ENCODE assay signal across 29 mouse cellular contexts in the genomic region with DNA sequence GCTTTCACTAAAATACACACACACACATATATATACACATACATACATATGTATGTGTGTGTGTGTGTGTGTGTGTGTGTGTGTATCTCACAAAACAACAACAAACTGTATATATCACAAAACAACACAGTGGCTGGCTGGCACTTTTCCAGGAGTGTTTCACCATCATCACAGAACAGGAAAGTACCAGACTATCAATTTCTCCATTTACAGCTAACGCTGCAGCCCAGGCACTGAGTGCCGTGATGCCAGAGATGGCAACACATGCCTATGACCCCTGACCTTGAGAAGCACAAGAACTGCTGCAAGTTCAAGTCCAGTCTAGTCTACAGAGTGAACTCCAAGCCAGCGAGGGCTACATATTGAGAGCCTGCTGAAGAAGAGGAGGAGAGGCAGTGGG. TPM values are rescaled to one million over a fixed set of nuclear protein-coding genes. Genes with fewer than 3 reads are reported as not detected.
DNase-seq lines count a peak whose midpoint lies in the region; ATAC-seq and TF ChIP-seq lines count a peak whose summit lies in the region.
"Had no signal": no experiment of that assay in that cellular context is flagged by ENCODE, and none has a peak within 500 bp of the region (broad histone marks: within the 10 kb centered on the region; RNA-seq: fewer than 3 reads in every experiment).

No protein-coding gene starts in this region.

- TF ChIP-seq POLR2A in lung, adult 2 months (IDR thresholded peaks at IDR 0.05; ENCODE audit: borderline replicate concordance, extremely low read depth, low read depth, low read length), result no peak
- no peak for TF ChIP-seq POLR2A in cerebellum, adult 2 months (IDR thresholded peaks at IDR 0.05; ENCODE audit: borderline replicate concordance, insufficient read depth, low read length)

- no peak for DNase-seq in forebrain, embryonic 10.5 days (ENCODE audit: extremely low spot score, low spot score)
- DNase-seq in forebrain, embryonic 14.5 days (ENCODE audit: low spot score), result no peak
- peak; percentile 43 for DNase-seq in lung, postnatal 14 days
- DNase-seq in lung, adult 2 months, result no peak
- DNase-seq in lung, postnatal 36 days, result peak; percentile 70
- no peak for DNase-seq in cerebellum, adult 2 months
- no peak for DNase-seq in T-cell, adult 2 months (ENCODE audit: low spot score)
- DNase-seq: adrenal gland, postnatal 25 days; cerebellum, adult 8-10 months; cerebellum, postnatal 36 days; gastrocnemius, adult 2 months; gastrocnemius, postnatal 36 days; heart, postnatal 10 days; kidney, postnatal 4 days; layer of hippocampus, adult 9-11 months; retina, postnatal 1 day; right cerebral cortex, postnatal 14 days had no signal

- H3K36me3 ChIP-seq in forebrain, embryonic 10.5 days (replicated peaks), result no peaks in the 10 kb centered on the region
- no peaks in the 10 kb centered on the region for H3K36me3 ChIP-seq in forebrain, embryonic 14.5 days (ENCODE audit: control insufficient read depth, insufficient read depth, low read length)
- no peaks in the 10 kb centered on the region for H3K36me3 ChIP-seq in kidney, embryonic 16.5 days (ENCODE audit: insufficient read depth, low read length)
- H3K36me3 ChIP-seq: forebrain, embryonic 15.5 days; heart, embryonic 13.5 days; limb, embryonic 10.5 days; limb, embryonic 15.5 days; lung, embryonic 15.5 days; midbrain, embryonic 13.5 days; neural tube, embryonic 15.5 days had no signal

- TF ChIP-seq CTCF in lung, adult 2 months (IDR thresholded peaks at IDR 0.05; ENCODE audit: insufficient read depth, low read length), result no peak
- TF ChIP-seq CTCF in cerebellum, adult 2 months (IDR thresholded peaks at IDR 0.05; ENCODE audit: borderline replicate concordance, insufficient read depth, low read depth, low read length), result no peak

- WGBS in forebrain, embryonic 10.5 days, result 86% methylated on average over 3 of the region's 3 CpGs
- WGBS in forebrain, embryonic 14.5 days, result 79% methylated on average over 3 of the region's 3 CpGs
- 62% methylated on average over 3 of the region's 3 CpGs for WGBS in lung, adult 2 months
- 93% methylated on average over 3 of the region's 3 CpGs for WGBS in cerebellum, adult 2 months
- 64% methylated on average over 3 of the region's 3 CpGs for WGBS in kidney, embryonic 16.5 days

- H3K9ac ChIP-seq in forebrain, embryonic 14.5 days (ENCODE audit: low read length), result no peak overlapping the region
- H3K9ac ChIP-seq in kidney, embryonic 16.5 days (replicated peaks; ENCODE audit: low read length), result no peak overlapping the region
- H3K9ac ChIP-seq: forebrain, embryonic 15.5 days; heart, embryonic 13.5 days; hindbrain, embryonic 14.5 days; limb, embryonic 15.5 days; liver, embryonic 14.5 days; lung, embryonic 15.5 days; midbrain, embryonic 13.5 days; neural tube, embryonic 15.5 days had no signal

- H3K27ac ChIP-seq in forebrain, embryonic 10.5 days, result 0 out of 2 replicates have a peak overlapping the region, but pooled peaks have one; percentile 1
- H3K27ac ChIP-seq in forebrain, embryonic 14.5 days (ENCODE audit: low read depth, low read length), result no peak overlapping the region
- no peak overlapping the region for H3K27ac ChIP-seq in cerebellum, adult 2 months (ENCODE audit: insufficient read depth, low read length)
- H3K27ac ChIP-seq in kidney, embryonic 16.5 days (ENCODE audit: low read length), result no peak overlapping the region
- H3K27ac ChIP-seq: forebrain, embryonic 15.5 days; gastrocnemius, adult 2 months; heart, embryonic 13.5 days; hindbrain, embryonic 14.5 days; limb, embryonic 10.5 days; liver, embryonic 14.5 days; lung, embryonic 15.5 days; midbrain, embryonic 13.5 days; neural tube, embryonic 15.5 days had no signal

- H3K4me3 ChIP-seq in forebrain, embryonic 10.5 days, result no peak overlapping the region
- H3K4me3 ChIP-seq in forebrain, embryonic 14.5 days (ENCODE audit: low read depth, low read length), result no peak overlapping the region
- no peak overlapping the region for H3K4me3 ChIP-seq in lung, adult 2 months (replicated peaks; ENCODE audit: extremely low read depth, low read depth, low read length)
- no peak overlapping the region for H3K4me3 ChIP-seq in cerebellum, adult 2 months (replicated peaks; ENCODE audit: insufficient read depth, low read depth, low read length)
- no peak overlapping the region for H3K4me3 ChIP-seq in kidney, embryonic 16.5 days (ENCODE audit: low read length)
- H3K4me3 ChIP-seq: forebrain, embryonic 15.5 days; gastrocnemius, adult 2 months; heart, embryonic 13.5 days; limb, embryonic 10.5 days; limb, embryonic 15.5 days; lung, embryonic 15.5 days; midbrain, embryonic 13.5 days; neural tube, embryonic 15.5 days had no signal

- no peak overlapping the region for H3K4me2 ChIP-seq in forebrain, embryonic 14.5 days (ENCODE audit: low read length)
- H3K4me2 ChIP-seq in kidney, embryonic 16.5 days (replicated peaks; ENCODE audit: low read depth, low read length), result no peak overlapping the region
- H3K4me2 ChIP-seq: forebrain, embryonic 15.5 days; heart, embryonic 13.5 days; hindbrain, embryonic 14.5 days; limb, embryonic 15.5 days; lung, embryonic 15.5 days; midbrain, embryonic 13.5 days; neural tube, embryonic 15.5 days had no signal

- no peak for ATAC-seq in forebrain, embryonic 14.5 days
- no peak for ATAC-seq in kidney, embryonic 16.5 days (ENCODE audit: low FRiP score, low TSS enrichment)
- ATAC-seq: CD4-positive, CD25-positive, alpha-beta regulatory T cell, adult 4 months; forebrain, embryonic 15.5 days; intestine, postnatal 0 days; midbrain, embryonic 13.5 days had no signal

- no peaks in the 10 kb centered on the region for H3K27me3 ChIP-seq in forebrain, embryonic 10.5 days (ENCODE audit: poor library complexity, severe bottlenecking)
- H3K27me3 ChIP-seq in forebrain, embryonic 14.5 days (replicated peaks; ENCODE audit: control insufficient read depth, insufficient read depth, low read length), result no peaks in the 10 kb centered on the region
- H3K27me3 ChIP-seq in cerebellum, adult 2 months (ENCODE audit: control insufficient read depth, insufficient read depth, low read length), result no peaks in the 10 kb centered on the region
- H3K27me3 ChIP-seq in kidney, embryonic 16.5 days (ENCODE audit: insufficient read depth, low read length), result no peaks in the 10 kb centered on the region
- H3K27me3 ChIP-seq: forebrain, embryonic 15.5 days; heart, embryonic 13.5 days; limb, embryonic 15.5 days; lung, embryonic 15.5 days; midbrain, embryonic 13.5 days; neural tube, embryonic 15.5 days had no signal

- H3K4me1 ChIP-seq in forebrain, embryonic 10.5 days, result peaks cover 49% of the 10 kb centered on the region
- H3K4me1 ChIP-seq in forebrain, embryonic 14.5 days (ENCODE audit: control insufficient read depth, insufficient read depth, low read length), result peaks cover 19% of the 10 kb centered on the region
- H3K4me1 ChIP-seq in lung, adult 2 months (ENCODE audit: control insufficient read depth, insufficient read depth, low read length), result peaks cover 3% of the 10 kb centered on the region; the same call in 1 of the 2 replicates
- peaks cover 16% of the 10 kb centered on the region for H3K4me1 ChIP-seq in cerebellum, adult 2 months (ENCODE audit: control insufficient read depth, insufficient read depth, low read length)
- peaks cover 27% of the 10 kb centered on the region; the same call in 1 of the 2 replicates for H3K4me1 ChIP-seq in kidney, embryonic 16.5 days (ENCODE audit: insufficient read depth, low read length)

- H3K9me3 ChIP-seq in forebrain, embryonic 10.5 days, result no peaks in the 10 kb centered on the region
- no peaks in the 10 kb centered on the region for H3K9me3 ChIP-seq in forebrain, embryonic 14.5 days (replicated peaks; ENCODE audit: control insufficient read depth, low read length)
- no peaks in the 10 kb centered on the region for H3K9me3 ChIP-seq in kidney, embryonic 16.5 days (ENCODE audit: low read length)
- H3K9me3 ChIP-seq: forebrain, embryonic 15.5 days; heart, embryonic 13.5 days; limb, embryonic 10.5 days; limb, embryonic 15.5 days; lung, embryonic 15.5 days; midbrain, embryonic 13.5 days; neural tube, embryonic 15.5 days had no signal

RNA-seq across cellular contexts. Expression of a gene that starts 26.1 kb away (rescaled TPM):
- 1.9 and 2.8 TPM in 2 replicates for polyA plus RNA-seq in forebrain, embryonic 10.5 days (2016; fragmentation: Nextera tagmentation; extraction: Ambion mirVana)
- 4.7 and 7.2 TPM in 2 replicates for polyA plus RNA-seq in forebrain, embryonic 14.5 days (2014; fragmentation: Nextera tagmentation; extraction: Ambion mirVana)
- polyA plus RNA-seq in lung, adult 2 months (2012; rRNA removed), result 20.7 and 21.9 TPM in 2 replicates
- polyA plus RNA-seq in cerebellum, adult 2 months (2012; rRNA removed), result 22.4 and 23.2 TPM in 2 replicates
- polyA plus RNA-seq in kidney, embryonic 16.5 days (2015; fragmentation: Nextera tagmentation; extraction: Ambion mirVana), result 3.5 and 3.8 TPM in 2 replicates

Comparison
In these comparisons a context has a peak if more than half of its experiments do, and no peak if none do; other contexts are left out.
1. DNase-seq: peak in lung, postnatal 14 days (single experiment) and lung, postnatal 36 days (single experiment); none in forebrain, embryonic 10.5 days (single experiment), forebrain, embryonic 14.5 days (single experiment), lung, adult 2 months (single experiment), cerebellum, adult 2 months (0 of 2) and T-cell, adult 2 months (single experiment).